Mouse (Mus musculus) WW6 (cell line): ENCODE results near the gene Kctd13.
"Not testable (repeated sequence)": the region's sequence is repeated elsewhere in the genome, so short reads cannot be mapped to it uniquely, and the experiment has no call there.

ENCODE experiments used
- DNase-seq: peaks from one replicate; pipeline ENCODE4 v3.0.0-alpha.2; 2013; ENCODE audit warnings: low read depth, low spot score

Gene Kctd13

DNA sequence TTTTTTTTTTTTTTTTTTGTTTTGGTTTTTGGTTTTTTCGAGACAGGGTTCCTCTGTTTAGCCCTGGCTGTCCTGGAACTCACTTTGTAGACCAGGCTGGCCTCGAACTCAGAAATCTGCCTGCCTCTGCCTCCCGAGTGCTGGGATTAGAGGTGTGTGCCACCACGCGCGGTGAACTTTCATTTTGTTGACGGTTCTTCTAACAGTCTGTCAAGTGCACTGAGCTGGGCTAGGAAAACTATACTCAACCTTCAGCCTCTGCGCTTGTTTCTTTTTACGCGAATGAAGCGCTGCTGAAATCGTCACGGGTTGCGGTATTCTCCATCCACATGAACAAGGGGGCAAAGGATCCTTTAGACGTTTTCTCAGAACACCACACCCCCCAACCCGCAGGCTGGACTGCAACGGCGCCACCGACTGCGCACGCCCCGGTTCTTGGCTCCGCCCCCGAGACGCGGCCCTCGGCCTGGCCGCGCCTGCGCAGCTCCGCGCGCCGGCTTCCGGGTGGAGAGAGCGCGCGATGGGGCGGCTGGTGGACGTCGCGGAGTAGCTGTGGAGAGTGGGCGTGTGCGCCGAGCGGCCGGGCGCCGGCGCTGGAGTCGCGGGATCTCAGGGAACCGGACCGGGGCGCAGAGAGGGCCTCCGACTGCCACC is at the start of gene Kctd13:
Kctd13 (plus strand) TSS at position 496 of the 654 bp plus-strand sequence.
- peak; percentile 75 for DNase-seq

DNA sequence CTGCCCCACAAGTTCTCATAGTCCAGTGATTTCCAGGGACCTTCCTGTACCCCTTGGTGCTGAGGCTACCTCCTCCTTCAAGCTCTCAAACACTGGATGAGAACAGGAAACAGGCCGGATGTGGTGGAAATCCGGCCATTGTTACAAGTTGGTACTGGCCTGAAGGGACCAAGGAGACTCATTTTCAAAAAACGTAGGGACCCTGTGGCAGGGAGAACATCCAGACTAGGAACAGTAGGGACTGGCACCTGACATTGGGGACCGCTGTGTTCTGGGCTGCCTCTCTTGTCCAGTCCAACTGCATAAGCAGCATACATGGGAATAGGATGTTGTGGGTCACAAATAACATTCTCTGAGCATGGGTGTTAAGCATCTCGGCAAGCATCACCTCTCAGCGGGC is 47.6 kb upstream of the Kctd13 start:
- no peak for DNase-seq

DNA sequence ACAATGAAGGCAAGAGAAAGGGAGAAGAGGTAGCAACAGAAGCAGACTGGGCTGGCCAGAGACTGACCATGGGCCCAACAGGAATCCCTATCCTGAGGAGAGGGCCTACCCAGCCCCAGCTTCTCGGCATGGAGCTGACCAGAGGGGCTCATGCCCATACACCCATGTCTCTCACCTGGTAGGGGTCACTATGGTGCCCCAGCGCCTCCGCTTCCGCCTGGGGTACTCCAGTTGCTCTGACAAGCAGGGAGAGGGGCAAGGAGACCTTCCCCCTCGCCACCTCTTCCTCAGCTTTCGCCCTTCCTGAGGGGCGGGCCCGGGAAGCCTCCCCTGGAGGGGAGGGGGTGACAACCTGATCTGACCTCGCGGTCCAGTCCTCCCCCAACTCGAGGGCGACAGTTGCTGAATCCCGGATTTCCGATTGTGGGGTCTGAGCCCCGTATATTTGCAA is 44.9 kb upstream of the Kctd13 start:
- DNase-seq, result no peak

DNA sequence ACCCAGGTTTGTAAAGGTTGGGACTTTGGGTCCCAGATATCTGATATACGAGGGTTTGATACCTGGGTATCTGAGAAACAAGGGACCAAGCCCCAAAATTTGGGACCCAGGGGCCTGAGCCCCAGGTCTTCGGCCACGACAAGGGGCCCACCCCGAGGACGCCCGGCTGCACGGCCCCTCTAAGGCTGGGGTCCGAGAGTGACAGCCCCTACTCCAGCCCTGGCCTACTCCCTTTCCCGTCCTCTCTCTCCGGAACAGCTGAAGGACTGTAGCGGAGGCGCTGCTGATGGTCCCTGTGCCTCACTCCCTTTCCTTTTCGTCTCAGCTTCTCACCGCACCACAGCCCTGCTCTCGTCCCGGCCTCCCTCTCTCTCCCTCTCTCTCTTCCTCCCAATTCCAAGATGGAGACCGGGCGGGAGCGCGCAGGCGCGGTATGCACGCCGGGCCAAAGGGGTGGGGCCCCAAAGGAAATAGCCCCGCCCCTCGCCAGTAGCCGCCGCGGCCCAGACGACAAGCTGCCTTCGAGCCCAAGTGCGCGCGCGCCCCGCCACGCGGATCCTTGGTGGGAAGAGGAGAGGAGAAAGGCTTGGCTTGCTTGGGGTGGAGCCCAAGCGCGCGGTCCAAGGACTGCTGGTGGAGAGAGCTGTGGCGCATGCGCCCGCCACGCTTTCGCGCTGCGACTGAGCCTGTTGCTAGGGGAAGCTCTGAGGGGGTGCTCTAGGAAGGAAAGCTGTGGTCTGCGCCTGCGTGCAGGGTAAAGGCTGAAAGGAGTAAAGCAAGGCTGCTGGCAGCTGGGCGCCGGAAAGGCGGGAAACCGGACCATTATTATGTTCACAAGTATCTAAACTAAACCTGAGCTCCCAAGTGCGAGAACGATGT is 44.2 kb upstream of the Kctd13 start, which contains the start of gene Taok2:
Taok2 (minus strand) TSS at position 418 of the 879 bp plus-strand sequence.
- DNase-seq, result peak; percentile 94

DNA sequence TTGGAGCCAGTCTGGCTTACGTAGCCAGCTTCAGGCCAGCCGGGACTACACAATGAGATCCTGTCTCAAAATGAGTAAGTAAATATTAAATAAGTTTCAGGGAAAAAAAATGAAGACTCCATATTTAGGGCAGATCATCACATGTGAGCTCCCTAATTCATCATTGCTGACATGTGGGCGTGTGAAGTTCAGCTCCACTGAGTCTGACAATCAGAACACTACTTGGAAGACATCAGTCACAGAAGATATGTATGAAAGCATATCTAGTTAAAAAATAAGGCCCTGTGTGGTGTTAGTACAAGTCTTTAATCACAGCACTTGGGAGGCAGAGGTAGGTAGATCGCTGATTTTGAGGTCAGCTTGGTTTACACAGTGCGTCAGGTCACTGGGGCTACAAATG is 41.4 kb upstream of the Kctd13 start:
- DNase-seq, result no peak

DNA sequence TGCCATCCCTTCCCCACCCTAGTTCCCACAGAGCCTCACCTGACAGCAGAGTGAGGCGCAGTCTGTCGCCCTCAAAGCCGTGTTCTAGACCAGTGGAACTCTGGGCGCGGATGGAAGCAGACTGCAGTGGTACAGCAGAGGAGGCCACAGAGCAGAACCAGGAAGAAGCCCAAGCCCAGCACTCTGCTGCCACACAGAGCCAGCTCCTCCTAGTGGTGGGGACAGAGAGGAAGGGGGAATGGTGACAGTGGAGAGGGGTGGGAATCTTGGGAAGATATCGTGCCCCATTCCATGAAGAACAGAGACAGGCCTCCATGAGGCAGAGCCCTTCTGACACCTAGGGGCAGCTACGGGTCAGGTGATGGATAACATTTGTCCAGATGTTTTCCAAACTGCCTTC is 39.8 kb upstream of the Kctd13 start:
- DNase-seq, result peak; percentile 24

DNA sequence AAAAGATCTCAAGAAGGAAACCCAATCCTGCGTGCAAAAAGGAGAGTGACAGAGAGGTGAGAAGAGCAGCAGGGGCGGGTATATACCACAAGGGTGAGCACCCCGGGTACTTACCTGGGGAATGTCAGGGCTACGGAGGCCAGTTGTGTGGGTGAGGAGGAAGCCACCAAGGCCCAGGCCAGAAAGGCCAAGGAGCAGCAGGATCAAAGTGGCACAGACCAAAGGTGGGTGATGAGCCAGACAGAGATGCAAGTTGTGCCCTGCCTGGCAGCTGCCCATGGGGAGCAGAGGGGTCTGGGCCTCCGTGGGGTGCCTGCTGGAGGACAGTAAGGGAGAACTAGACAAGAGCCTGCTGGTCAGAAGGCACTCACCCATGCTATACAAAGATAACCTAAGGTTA is 31.8 kb upstream of the Kctd13 start:
- DNase-seq, result no peak

DNA sequence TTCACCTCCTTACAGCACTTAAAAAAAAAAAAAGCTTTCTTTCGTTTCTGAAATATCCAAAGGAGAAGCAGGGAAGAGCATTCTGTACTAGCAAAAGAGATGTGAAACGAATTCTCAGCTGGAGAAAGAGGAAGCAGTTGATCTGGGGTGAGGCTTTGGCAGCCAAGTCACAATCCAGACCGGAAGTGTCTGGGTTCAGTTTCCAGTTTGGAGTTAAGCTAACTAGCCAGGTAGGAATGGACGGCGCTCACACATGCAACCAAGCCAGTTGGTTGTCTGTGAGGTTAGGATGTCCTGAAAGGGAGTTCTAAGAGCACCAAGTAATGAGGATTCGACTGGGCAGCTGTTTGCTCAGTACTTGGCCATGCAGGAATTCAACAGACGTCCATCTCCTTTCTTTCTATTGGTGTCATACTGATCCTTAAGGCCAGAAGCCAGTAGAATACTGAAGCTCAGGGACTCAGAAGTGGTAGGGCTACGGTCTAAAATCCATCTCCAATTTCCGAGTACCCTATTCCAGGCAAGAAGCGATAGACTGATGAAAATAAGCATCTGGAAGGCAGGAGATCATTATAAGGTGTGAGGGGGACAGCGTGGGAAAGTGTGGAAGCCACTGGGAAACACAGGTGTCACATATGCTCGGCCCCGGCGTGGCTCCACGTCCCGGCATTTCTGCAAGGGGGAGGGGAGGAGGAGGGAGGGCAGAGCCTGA is 31.1 kb upstream of the Kctd13 start:
- no peak for DNase-seq

DNA sequence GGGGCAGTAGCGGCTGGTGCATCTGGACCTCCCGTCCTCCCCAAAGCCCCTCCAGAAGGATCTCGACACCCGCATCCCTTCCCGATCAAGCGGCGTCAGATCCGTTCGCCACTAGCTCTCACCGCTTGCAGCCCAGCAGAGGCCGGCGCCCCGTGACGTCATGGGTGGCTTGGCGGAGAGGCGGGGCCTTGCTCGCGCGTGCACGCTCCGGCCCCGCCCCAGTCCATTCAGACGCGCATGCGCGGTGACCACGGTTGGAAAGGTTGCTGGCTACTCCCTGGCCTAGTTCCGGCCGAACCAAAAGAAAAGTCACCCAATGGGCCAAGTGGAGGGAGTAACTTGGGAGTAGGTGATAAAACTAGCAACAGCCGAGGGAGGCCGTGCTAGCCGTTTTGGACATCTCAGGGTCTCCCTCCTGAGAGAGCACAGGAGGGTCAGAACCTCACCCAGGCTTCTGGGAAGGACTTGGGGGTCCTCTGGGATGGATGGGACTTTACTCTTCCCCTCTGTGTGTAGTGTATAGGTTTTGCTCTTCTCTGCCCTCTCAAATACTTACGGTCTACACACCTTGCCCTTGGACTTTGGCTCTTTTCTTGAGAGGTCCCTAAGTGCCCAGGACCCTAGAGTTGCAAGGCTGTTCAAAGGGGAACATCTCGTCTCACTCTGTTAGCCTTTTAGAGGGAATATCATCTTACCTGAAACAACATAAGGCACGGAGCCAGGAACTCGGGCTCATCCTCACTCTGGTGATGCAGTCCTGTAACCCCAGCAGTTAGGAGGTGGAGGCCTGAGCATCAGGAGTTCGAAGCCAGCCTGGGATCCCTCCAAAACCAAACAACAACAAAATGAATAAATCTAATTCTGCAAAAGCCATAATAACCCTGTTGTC is 30.3 kb upstream of the Kctd13 start:
- DNase-seq, result peak; percentile 75

DNA sequence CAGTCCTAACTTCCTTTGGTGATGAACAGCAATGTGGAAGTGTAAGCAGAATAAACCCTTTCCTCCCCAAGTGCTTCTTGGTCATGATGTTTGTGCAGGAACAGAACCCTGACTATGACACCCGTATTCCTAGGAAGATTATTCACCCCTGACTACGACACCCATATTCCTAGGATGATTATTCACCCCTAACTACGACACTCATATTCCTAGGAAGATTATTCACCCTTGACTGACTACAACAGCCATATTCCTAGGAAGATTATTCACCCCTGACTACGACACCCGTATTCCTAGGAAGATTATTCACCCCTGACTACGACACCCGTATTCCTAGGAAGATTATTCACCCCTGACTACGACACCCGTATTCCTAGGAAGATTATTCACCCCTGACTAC is 28.9 kb upstream of the Kctd13 start:
- not testable (repeated sequence) for DNase-seq

DNA sequence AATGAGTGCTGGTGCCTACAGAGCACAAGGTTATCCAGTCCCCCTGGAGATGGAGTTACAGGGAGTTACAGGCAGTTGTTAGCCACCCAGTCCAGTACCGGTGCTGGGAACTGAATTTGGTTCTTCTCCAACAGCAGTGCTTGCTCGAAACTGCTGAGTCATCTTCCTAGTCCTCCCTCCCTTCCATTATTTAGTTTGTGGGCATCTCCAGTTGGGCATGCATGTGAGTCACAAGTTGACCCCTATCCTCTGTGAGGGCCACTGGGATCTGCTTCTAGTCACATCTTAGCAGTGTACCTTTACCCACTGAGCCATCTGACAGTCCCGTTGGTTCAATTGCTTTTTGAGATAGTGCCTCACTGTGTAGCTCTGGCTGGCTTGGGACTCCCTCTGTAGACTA is 23.1 kb upstream of the Kctd13 start:
- no peak for DNase-seq

DNA sequence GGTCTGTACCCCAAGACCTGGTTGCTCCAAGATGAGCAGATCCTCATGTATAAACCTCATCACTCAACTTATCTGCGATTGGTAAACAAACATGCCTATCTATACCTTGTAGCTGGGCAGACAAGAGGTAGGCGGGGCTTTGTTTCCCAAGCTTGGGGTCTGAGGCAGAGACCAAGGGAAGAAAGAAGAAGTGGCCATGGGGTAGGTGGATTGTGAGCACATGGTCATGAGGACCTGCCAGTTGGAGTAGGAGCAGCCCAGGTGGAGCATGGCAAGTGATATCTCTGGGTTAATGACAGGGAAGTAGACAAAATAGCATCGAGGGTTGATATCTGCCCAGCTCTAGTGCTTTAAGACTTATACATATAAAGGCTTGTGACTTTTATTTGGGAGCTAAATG is 13.8 kb upstream of the Kctd13 start:
- DNase-seq, result no peak

DNA sequence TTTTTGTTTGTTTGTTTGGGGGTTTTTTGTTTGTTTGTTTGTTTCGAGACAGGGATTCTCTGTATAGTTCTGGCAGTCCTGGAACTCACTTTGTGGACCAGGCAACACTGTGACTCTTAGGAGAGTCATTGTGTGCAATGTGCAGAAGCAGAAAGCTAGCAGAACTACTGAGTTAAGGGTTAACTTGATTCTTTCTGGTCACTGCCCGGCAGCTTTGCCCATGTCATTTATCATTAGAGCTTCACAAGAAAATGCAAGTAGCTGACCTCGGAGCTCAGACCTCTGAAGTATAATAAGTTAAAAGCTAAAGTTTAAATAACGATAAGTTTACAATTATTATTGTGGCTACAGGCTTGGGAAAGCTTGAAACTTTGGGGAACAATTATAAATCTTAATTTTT is 10.3 kb upstream of the Kctd13 start:
- not testable (repeated sequence) for DNase-seq

DNA sequence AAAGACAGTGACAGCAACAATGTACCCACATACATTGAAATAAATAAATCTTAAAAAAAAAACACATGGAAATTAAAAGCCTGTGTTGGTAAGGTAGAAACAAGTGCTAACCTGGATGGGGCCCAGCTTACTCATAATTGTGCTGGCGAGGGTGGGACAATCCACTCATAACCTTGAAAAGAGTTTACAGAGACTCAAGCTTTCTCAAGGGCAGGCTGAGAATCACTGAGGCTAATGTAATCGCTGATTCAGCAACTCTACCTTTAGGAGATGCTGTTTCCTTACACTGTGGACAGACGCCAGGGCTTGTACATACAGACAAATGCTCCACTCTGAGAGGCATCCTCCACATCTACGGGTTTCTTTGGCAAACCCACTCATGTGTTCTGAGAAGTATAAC is 8.7 kb upstream of the Kctd13 start:
- DNase-seq, result no peak

DNA sequence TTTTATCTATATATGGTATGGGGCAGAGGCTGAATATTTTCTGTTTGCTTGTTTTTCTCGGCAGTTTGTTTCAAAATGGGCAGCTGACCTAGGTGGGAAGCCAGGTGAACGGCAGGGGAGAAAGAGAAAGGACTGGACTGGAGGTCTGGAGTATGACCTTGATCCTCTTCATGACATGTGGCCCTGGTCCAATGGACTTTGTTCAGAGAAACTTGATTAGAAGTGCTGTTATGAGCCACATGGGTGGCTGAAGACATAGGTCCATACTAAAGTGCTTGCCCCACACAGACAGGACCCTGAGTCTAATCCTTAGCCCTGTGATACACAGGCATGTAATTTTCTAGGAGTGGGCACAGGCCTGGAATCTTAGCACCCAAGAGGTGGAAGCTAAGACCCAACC is 7.1 kb upstream of the Kctd13 start:
- DNase-seq, result no peak

DNA sequence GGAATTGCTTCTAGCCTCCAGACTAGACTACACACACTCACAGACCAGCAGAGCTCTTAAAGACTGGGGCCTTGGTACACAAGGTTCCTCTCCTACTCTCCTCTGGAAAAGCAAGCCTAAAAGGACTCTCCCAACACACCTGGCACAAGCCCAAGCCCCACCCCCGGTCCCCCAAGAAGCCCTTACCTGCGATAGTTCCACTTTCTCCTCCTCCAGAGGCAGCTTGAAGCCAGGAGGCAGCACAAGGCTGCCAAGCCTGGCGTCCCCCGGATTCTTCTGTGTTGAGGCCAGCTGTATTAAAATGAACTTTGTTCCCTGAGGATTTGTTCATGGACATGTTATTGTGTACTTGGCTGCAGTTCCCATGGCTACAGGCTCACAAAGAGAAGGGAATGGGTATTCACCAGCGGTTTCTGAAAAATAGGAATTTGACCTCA is 6.0 kb upstream of the Kctd13 start, which contains the start of gene Tmem219:
Tmem219 (minus strand) TSS at position 294 of the 437 bp plus-strand sequence.
- DNase-seq, result no peak

DNA sequence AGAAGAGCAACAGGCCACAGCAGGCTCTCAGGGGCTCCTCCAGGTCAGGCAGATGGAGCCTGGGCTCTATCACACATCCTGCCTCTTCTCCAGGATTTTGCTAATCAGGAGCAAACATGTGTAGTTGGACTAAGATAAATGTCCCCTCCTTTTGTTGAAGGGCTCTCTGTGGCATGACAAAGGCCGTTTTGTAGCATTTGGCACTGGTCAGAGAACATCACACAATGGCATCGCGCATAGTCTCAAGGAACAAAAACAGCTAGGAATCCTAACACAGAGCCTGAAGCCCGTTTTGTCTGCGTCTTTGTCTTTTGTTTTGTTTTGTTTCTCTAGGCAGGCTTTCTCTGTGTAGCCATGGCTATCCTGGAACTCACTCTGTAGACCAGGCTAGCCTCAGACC is 4.7 kb upstream of the Kctd13 start:
- DNase-seq, result no peak

DNA sequence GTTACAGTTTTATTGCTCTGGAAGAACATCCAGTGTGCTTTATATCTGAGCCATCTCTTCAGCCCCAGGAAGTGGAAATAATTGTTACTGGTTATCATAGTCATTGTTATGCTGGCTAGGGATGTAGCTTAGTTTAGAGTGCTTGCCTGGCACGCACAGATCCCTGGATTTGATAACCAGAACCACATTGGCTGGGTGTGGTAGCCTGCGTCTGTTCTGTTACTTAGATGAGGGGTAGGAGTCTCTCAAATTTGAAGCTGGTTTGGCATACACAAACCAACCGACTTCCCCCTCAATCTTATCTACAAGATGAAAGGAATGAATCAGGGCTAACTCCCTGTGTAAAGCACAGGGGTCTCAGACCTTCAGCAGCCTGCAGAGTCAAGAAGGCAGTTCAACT is 2.4 kb upstream of the Kctd13 start:
- no peak for DNase-seq

DNA sequence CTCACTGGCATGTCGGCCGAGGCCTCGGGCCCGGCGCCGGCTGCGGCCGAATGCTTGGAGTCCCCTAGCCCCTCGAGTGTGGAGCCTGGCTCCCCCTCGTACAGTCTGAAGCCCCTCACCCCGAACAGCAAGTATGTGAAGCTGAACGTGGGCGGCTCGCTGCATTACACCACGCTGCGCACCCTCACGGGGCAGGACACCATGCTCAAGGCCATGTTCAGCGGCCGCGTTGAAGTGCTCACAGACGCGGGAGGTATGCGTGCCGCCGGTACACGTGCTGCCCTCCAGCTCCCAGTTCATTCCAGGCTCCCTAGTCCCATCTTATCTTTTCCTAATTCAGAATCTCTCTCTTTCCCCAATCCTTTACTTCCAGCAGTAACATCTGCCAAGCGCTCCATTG is 367 bp downstream of the Kctd13 start:
- DNase-seq, result no peak

DNA sequence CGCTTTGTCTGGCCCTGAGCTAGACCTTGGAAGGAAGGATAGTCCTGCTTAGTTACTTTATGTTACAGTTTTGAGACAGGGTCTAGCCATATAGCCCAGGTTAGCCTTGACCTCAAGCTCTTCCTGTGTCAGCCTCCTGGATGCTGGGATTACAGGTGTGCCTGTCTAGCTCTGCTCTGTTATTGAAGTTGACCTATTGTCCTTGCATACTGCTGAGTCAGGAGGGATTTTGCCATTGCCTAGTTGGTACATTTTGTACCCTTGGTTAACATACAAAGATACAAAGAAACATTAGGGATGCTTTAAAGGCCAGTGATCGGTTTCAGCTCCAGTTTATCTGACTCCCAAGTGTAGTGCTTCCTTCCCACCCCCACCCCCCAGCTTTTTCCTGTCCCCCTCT is 4.0 kb downstream of the Kctd13 start:
- no peak for DNase-seq

DNA sequence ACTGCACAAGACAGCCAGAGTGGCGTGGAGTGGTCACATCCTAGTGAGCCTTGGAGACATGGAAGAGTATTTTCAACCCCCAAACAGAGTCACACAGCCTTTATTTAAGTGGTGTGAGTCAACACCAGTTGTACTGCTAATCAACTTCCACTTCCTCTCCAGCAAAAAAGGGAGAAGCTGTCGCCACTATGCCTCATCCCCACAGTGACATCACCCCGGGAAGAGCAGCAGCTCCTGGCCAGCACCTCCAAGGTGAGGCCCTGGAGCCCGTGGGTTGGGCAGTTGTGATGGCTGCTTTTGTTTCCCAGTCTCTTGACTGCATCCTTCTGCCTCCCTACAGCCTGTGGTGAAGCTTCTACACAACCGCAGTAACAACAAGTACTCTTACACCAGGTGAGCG is 12.5 kb downstream of the Kctd13 start:
- DNase-seq, result no peak
